Mouse (Mus musculus) embryonic facial prominence, embryonic 12.5 days (tissue): ENCODE measurements at regions not wholly inside any gene's neighbourhood (a gene's known extent, or its start where the extent isn't known, plus 50 kb on each side); places are given as distances from the start of the nearest gene placed in this dataset.
A peak's percentile ranks its signal among the peaks of the same experiment; 100 is the strongest.

Experiments
- ATAC-seq: fragments of 200-750 bp; cut with Nextera tagmentation; 2 replicates; pipeline ENCODE4 v1.8.0; 2017; ENCODE audit not compliant: insufficient number of reproducible peaks, insufficient read depth, low FRiP score, low TSS enrichment
- H3K27ac ChIP-seq: fragments of 300-500 bp; sonication (generic); 2 replicates; pipeline ENCODE4 v1.5.1; 2016; ENCODE audit warnings: mild to moderate bottlenecking
- H3K27me3 ChIP-seq: fragments of 300-500 bp; sonication (generic); 2 replicates; pipeline ENCODE4 v1.6.1; 2016; ENCODE audit warnings: mild to moderate bottlenecking, moderate library complexity
- H3K36me3 ChIP-seq: fragments of 300-500 bp; sonication (generic); 2 replicates; pipeline ENCODE4 v1.6.1; 2016; ENCODE audit warnings: mild to moderate bottlenecking
- H3K4me1 ChIP-seq: fragments of 300-500 bp; sonication (generic); 2 replicates; pipeline ENCODE4 v1.6.1; 2016
- H3K4me2 ChIP-seq: fragments of 300-500 bp; sonication (generic); replicated peaks from 2 replicates; pipeline ENCODE4 v1.6.1; 2016; ENCODE audit warnings: mild to moderate bottlenecking, moderate library complexity
- H3K4me3 ChIP-seq: fragments of 300-500 bp; sonication (generic); 2 replicates; pipeline ENCODE4 v1.5.1; 2016; ENCODE audit warnings: mild to moderate bottlenecking
- H3K9ac ChIP-seq: fragments of 300-500 bp; sonication (generic); 2 replicates; pipeline ENCODE4 v1.6.1; 2016; ENCODE audit warnings: mild to moderate bottlenecking, moderate library complexity
- H3K9me3 ChIP-seq: fragments of 300-500 bp; sonication (generic); 2 replicates; pipeline ENCODE4 v1.6.1; 2016; ENCODE audit warnings: mild to moderate bottlenecking, moderate library complexity
- WGBS: fragments of 180-500 bp; shearing (Covaris S2); methylation state at CpG from one replicate; pipeline ENCODE4 v1.1.7; 2016; 5-methylcytosine and 5-hydroxymethylcytosine counted together

- no peak overlapping the region for H3K4me3 ChIP-seq
- peaks cover 3% of the 10 kb centered on the region; the same call in 1 of the 2 replicates for H3K27me3 ChIP-seq
- no peaks in the 10 kb centered on the region for H3K9me3 ChIP-seq
- H3K4me1 ChIP-seq, result peaks cover 5% of the 10 kb centered on the region; the same call in 1 of the 2 replicates
- no peaks in the 10 kb centered on the region for H3K36me3 ChIP-seq
- H3K4me2 ChIP-seq, result no peak overlapping the region
- no peak overlapping the region for H3K27ac ChIP-seq
- WGBS, result 61% methylated on average over 4 of the region's 4 CpGs
- no peak overlapping the region for H3K9ac ChIP-seq
- no peak for ATAC-seq
Observed at GRCm38 (mm10) chr1:77981528-77981927, 215.4 kb downstream of the Pax3 start.

- H3K9ac ChIP-seq, result no peak overlapping the region
- WGBS, result 4% methylated on average over 7 of the region's 7 CpGs
- H3K4me1 ChIP-seq, result peaks cover 5% of the 10 kb centered on the region; the same call in 1 of the 2 replicates
- no peaks in the 10 kb centered on the region for H3K36me3 ChIP-seq
- H3K4me3 ChIP-seq, result no peak overlapping the region
- H3K9me3 ChIP-seq, result no peaks in the 10 kb centered on the region
- peaks cover 5% of the 10 kb centered on the region; the same call in 1 of the 2 replicates for H3K27me3 ChIP-seq
- ATAC-seq, result no peak
- H3K4me2 ChIP-seq, result no peak overlapping the region
- no peak overlapping the region for H3K27ac ChIP-seq
Observed at GRCm38 (mm10) chr1:77978696-77979095, 218.2 kb downstream of the Pax3 start.

DNA sequence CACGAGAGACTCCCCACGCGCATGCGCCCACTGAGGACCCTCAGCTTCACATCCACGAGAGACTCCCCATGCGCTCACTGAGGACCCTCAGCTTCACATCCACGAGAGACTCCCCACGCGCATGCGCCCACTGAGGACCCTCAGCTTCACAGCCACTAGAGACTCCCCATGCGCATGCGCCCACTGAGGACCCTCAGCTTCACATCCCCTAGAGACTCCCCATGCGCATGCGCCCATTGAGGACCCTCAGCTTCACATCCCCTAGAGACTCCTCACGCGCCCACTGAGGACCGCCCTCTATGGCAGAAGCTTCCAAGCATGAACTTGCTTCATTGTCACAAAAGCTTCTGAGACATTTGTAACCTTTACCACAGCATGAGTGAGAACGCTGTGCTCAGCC lies 221.0 kb downstream of the Pax3 start:
- H3K36me3 ChIP-seq, result no peaks in the 10 kb centered on the region

GRCm38 (mm10) chr1:77972301-77972717 lies 224.6 kb downstream of the Pax3 start:
- Histone ChIP-seq H3K27me3 (0 out of 2 replicates have a peak, but pooled peaks cover 4% of the 10 kb centered on the region), H3K4me2 (no peak overlapping the region), H3K4me3 (no peak overlapping the region), H3K27ac (no peak overlapping the region), H3K9me3 (no peaks in the 10 kb centered on the region), H3K4me1 (no peaks in the 10 kb centered on the region), H3K36me3 (no peaks in the 10 kb centered on the region), H3K9ac (no peak overlapping the region)
- 16% methylated on average over 9 of the region's 9 CpGs for WGBS
- no peak for ATAC-seq

More for the DNA sequence above, 221.0 kb downstream of the Pax3 start:
- Histone ChIP-seq H3K4me2 (no peak overlapping the region), H3K27ac (no peak overlapping the region), H3K4me3 (no peak overlapping the region), H3K9ac (no peak overlapping the region), H3K9me3 (no peaks in the 10 kb centered on the region), H3K27me3 (peaks cover 7% of the 10 kb centered on the region; the same call in 1 of the 2 replicates), H3K4me1 (no peaks in the 10 kb centered on the region)
- no peak for ATAC-seq
- 93% methylated on average over 18 of the region's 18 CpGs for WGBS

GRCm38 (mm10) chr1:77964656-77965335 lies 232.1 kb downstream of the Pax3 start:
- Histone ChIP-seq H3K36me3 (no peaks in the 10 kb centered on the region), H3K27me3 (no peaks in the 10 kb centered on the region), H3K9ac (no peak overlapping the region), H3K4me2 (no peak overlapping the region), H3K4me1 (peaks cover 4% of the 10 kb centered on the region), H3K27ac (no peak overlapping the region), H3K4me3 (no peak overlapping the region), H3K9me3 (no peaks in the 10 kb centered on the region)
- 0 out of 2 replicates have a peak, but pooled peaks have one; percentile 28 for ATAC-seq
- 36% methylated on average over 3 of the region's 3 CpGs for WGBS

DNA sequence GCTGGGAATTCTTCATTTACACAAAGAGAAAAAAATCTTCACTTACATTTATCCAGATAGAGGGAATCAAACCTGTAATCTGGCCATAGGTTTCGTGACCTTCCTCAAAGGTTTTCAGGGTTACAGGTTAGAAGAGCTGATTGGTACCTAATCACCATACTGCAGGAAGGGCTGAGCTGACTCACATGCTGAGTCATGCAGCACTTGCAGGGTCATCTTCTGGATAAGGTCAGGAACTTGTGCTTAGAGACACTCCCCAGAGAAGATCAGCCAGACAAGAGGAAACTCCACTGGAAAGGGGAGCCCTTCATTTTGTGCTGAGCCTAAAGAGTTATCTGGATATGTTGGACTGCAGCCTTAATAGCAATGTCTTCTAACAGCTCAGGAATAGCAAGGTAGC lies 237.6 kb downstream of the Pax3 start:
- 87% methylated on average over 1 of the region's 1 CpGs for WGBS
- no peak for ATAC-seq
- Histone ChIP-seq H3K4me2 (no peak overlapping the region), H3K9me3 (no peaks in the 10 kb centered on the region), H3K36me3 (no peaks in the 10 kb centered on the region), H3K4me1 (no peaks in the 10 kb centered on the region), H3K27me3 (no peaks in the 10 kb centered on the region), H3K4me3 (no peak overlapping the region), H3K27ac (no peak overlapping the region), H3K9ac (no peak overlapping the region)

- no peaks in the 10 kb centered on the region for H3K27me3 ChIP-seq
- no peaks in the 10 kb centered on the region for H3K4me1 ChIP-seq
- H3K9me3 ChIP-seq, result no peaks in the 10 kb centered on the region
- H3K4me3 ChIP-seq, result no peak overlapping the region
- no peak overlapping the region for H3K4me2 ChIP-seq
- H3K27ac ChIP-seq, result no peak overlapping the region
- WGBS, result 77% methylated on average over 8 of the region's 8 CpGs
- H3K9ac ChIP-seq, result no peak overlapping the region
- no peak for ATAC-seq
- no peaks in the 10 kb centered on the region for H3K36me3 ChIP-seq
Observed at GRCm38 (mm10) chr1:77957156-77957767, 239.7 kb downstream of the Pax3 start.

GRCm38 (mm10) chr1:77947894-77948293 lies 249.0 kb downstream of the Pax3 start:
- H3K27ac ChIP-seq, result no peak overlapping the region
- WGBS, result 72% methylated on average over 2 of the region's 2 CpGs
- H3K9me3 ChIP-seq, result no peaks in the 10 kb centered on the region
- H3K4me3 ChIP-seq, result no peak overlapping the region
- no peaks in the 10 kb centered on the region for H3K27me3 ChIP-seq
- no peaks in the 10 kb centered on the region for H3K36me3 ChIP-seq
- no peak overlapping the region for H3K9ac ChIP-seq
- no peak for ATAC-seq
- peaks cover 10% of the 10 kb centered on the region for H3K4me1 ChIP-seq
- H3K4me2 ChIP-seq, result no peak overlapping the region

GRCm38 (mm10) chr1:77944327-77944645 lies 252.6 kb downstream of the Pax3 start:
- Histone ChIP-seq H3K9ac (no peak overlapping the region), H3K4me1 (peaks cover 10% of the 10 kb centered on the region), H3K27me3 (no peaks in the 10 kb centered on the region), H3K36me3 (no peaks in the 10 kb centered on the region), H3K4me3 (no peak overlapping the region), H3K9me3 (no peaks in the 10 kb centered on the region), H3K27ac (0 out of 2 replicates have a peak overlapping the region, but pooled peaks have one; percentile 41), H3K4me2 (no peak overlapping the region)
- peak; percentile 41; the same call in 1 of the 2 replicates for ATAC-seq
- WGBS, result 16% methylated on average over 2 of the region's 2 CpGs

DNA sequence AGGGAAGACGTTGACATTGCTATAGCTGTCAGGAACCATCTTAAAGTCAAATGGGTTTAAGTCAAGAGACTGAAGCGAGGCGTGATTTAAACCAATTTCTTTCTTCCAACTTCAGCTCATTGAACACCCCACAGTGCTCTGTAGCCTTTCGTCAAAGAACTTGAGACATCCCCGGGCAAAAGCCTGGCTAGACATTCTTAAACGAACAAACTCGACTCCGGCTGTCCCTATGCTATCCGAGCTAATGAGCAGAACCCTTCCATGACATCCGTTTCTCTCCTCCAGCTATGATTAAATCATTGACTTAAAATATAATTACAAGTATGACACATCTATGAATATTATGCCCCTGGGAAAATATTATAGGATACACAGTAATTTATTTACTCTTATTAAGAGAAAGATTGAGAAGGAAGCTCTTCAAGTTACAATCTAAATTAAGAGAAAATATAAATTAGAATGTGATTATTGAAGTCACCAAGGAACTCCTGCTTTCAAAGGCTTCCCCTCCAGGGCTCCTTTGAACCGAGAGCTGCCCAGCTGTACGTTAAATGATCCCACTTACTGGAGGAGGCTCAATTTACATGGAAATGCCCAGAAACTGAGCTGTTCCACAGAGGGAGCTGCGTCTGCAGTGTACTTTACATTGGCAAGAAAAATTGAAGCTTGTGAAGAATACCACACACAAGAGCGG lies 253.2 kb downstream of the Pax3 start:
- H3K27me3 ChIP-seq, result no peaks in the 10 kb centered on the region
- no peak overlapping the region for H3K9ac ChIP-seq
- no peaks in the 10 kb centered on the region for H3K9me3 ChIP-seq
- H3K36me3 ChIP-seq, result no peaks in the 10 kb centered on the region
- no peak overlapping the region for H3K4me2 ChIP-seq
- 0 out of 2 replicates have a peak, but pooled peaks have one; percentile 15 for ATAC-seq
- 40% methylated on average over 14 of the region's 14 CpGs for WGBS
- no peak overlapping the region for H3K4me3 ChIP-seq
- H3K4me1 ChIP-seq, result peaks cover 10% of the 10 kb centered on the region
- H3K27ac ChIP-seq, result 0 out of 2 replicates have a peak overlapping the region, but pooled peaks have one; percentile 41

- Histone ChIP-seq H3K4me3 (no peak overlapping the region), H3K4me1 (peaks cover 10% of the 10 kb centered on the region), H3K27me3 (no peaks in the 10 kb centered on the region), H3K27ac (no peak overlapping the region), H3K9me3 (no peaks in the 10 kb centered on the region), H3K9ac (no peak overlapping the region), H3K36me3 (no peaks in the 10 kb centered on the region), H3K4me2 (no peak overlapping the region)
- WGBS, result 3% methylated on average over 5 of the region's 5 CpGs
- no peak for ATAC-seq
Observed at GRCm38 (mm10) chr1:77943101-77943500, 253.8 kb downstream of the Pax3 start.
